Mouse (Mus musculus): Measurements from ENCODE around the gene Calcrl.

DNA sequence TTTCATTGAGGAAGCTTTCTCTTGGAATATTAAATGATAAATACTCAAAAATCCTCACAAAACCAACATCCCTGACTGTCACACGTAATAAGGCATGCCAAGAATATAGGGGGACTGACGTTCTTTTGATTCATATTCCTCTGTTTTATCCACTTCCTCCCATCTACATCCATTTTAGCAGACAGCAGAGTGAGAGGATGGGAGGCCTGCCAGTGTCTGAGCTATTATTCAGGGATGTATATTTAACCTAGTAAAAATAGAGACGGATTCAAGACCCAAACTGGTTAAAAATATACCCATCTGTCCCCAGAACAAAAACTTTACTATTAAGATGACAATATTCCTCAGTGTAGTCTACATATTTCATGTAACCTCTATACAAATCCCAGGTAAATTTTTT lies 37.2 kb upstream of the Calcrl start:
- TF ChIP-seq GATA1 (IDR thresholded peaks at IDR 0.05; ENCODE audit: borderline replicate concordance, low read length) (no peak), FLI1 (IDR thresholded peaks at IDR 0.05; ENCODE audit: low read length) (no peak)

All from megakaryocyte, embryonic 14.5 days (primary cell).